Mouse (Mus musculus): ENCODE measurements at regions not wholly inside any gene's neighbourhood (a gene's known extent, or its start where the extent isn't known, plus 50 kb on each side); places are given as distances from the start of the nearest gene placed in this dataset.

DNA sequence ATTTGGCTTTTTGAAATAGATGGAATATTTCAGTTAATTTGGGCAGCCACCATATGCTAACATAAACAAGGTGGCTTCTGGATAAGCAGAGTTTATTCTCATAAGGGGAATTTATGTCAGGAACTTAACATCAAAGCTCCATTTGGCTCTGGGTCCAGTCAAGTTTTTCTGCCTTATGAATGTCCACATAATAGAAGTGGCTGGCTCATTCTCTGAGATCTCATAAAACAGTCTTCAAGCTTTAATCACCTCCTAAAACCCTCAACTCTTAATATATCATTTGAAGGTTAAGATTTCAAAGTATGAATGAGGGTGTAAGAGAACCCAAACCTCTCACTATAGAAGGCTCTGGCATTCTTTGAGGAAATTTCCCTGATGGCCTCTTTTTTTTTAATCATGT, 1361.0 kb downstream of the Efna5 start:
- CTCF ChIA-PET: no interaction called here
- POLR2A ChIA-PET: no interaction called here

DNA sequence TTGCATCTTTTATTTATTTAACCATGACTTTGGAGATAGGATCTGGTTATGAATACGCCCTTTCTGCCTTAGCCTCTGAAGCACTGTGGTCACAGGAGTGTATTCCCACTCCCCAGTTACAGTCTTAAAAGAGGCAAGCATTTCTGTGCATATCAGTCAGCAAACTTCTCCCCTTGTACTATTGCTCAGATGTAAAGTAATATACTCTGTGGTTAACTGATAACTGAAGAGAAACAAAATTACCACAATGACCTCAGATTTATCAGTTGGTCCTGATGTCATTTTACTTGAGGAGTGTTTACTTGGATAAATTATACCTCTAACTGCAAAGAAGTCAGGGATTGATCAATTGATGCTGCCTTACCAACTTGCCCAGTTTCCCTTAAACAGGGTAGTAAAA, 1366.1 kb downstream of the Efna5 start:
- CTCF ChIA-PET: no interaction called here

DNA sequence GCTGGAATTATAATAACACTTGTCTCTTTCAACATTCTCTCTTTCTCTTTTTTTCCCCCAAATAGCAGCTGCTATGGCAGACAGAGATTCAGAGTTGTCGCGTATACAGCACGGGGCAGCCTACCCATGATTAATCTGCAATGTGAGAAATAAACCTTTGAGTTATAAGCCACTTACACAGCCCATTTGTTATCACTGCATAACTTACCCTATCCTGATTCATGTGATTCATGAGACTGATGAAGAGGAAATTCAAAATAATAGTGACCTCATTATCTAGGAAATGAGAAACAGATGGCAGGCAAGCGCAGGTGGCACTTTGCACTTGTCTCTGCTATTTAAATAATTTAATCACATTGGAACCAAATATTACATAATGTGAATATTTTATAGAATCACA, 1367.7 kb downstream of the Efna5 start:
- POLR2A ChIA-PET: no interaction called here
- CTCF ChIA-PET: no interaction called here

More for the DNA sequence above, 1366.1 kb downstream of the Efna5 start:
- POLR2A ChIA-PET: no interaction called here

DNA sequence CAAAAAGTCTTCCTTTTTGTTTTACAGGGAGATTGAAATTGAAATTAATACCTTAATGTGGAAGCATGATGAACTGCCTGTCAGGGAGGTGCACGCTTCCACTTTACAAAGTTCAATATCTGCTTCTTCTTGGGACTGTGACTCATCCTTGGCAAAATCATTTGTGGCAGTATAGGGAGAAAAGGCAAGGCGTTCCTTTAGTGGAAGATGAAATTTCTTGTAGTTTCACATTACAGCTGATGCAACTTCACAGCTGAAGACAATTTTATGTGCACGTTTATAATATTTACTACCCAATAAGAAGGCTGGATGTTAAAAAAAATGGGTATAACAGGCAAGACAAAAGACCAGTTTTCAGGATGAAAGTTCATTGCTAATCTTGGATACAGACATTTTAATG, 1385.9 kb downstream of the Efna5 start:
- ChIA-PET CTCF (no interaction called here), POLR2A (no interaction called here)

DNA sequence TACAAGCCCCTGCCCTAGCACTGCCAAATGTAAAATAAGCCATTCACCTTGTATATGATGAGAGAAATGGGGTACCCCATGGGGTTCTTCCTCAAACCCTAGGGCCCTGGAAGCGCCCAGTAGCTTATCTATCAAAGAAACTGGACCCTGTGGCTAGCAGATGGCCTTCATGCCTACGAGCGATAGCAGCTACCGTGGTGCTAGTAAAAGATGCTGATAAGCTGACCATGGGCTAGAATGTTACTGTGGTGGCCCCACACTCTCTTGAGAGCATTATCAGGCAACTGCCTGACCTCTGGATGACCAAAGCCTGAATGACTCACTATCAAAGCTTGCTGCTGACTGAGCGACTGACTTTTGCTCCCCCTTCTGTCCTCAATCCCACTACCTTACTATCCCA, 1403.7 kb downstream of the Efna5 start:
- POLR2A ChIA-PET: no interaction called here

DNA sequence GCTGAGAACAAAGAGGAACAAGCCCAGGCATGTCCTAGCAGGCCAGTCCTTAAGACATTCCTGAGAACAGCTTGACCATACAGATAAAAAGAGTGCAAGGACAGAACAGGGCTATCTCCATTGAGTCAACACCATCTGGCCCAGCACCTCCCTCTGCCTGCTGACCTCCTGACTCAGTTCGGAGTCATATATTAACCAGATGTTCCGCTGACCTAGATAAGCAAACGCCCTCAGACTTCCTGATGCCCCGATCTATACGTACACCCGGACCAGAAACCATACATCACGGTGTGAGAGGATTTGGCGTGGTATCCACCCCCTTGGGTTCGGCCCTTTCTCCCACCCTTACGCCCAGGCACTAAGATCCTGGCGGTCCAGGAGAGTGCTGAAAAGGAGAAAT, 1406.7 kb downstream of the Efna5 start:
- POLR2A ChIA-PET: no interaction called here
- CTCF ChIA-PET: no interaction called here

More for the DNA sequence above, 1403.7 kb downstream of the Efna5 start:
- CTCF ChIA-PET: no interaction called here

DNA sequence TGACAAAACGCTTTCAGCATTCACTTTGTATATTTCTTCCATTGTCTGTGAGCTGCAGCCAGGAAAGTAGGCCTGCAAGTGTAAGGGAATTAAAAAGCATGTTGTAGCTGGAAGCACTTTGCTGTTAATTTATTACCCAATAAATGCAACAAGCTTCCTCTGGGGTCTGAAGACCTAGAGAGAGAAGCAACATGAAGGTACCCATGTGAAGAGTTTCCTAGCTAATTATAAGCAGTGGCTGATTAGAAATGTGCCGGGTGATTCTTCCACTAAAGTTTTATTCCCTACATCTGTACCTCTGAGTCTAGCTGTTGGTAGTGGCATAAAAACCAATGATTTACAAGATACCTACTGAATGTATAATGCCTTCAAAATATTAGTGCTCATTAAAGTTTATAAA, 1428.2 kb downstream of the Efna5 start:
- CTCF ChIA-PET: no interaction called here
- POLR2A ChIA-PET: no interaction called here

DNA sequence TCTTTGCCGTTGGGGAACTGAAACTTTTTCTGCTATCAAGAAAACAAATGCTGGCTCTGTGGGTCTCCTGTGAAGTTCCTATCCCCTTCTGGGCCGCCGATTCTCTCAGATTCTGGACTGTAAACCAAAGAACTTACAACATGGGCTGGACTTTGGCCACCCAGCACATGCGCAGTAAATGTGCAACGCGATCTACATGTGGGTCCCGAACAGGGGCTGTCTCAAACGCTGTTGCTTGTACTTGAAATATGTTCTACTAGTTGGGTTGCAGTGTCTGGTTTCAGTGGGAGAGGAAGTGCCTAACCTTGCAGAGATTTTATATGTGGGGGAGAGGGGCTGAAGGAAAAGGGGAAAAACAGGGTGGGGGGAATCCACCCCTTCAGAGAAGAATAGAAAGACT, 1454.3 kb downstream of the Efna5 start:
- ChIA-PET POLR2A (interaction anchor here in 1 of 4 experiments (0.5 kb wide), 1 partner anchor 733 kb away, joined by 3 read pairs; no protein-coding TSS in a partner anchor), CTCF (no interaction called here)

All from embryonic stem cell, embryonic (primary cell).